Mouse (Mus musculus): Measurements from ENCODE around the gene Suco. TPM values are rescaled to one million over a fixed set of nuclear protein-coding genes. Genes with fewer than 3 reads are reported as not detected.

The Suco gene
- total and polyA plus RNA-seq, 3 experiments: 6.4 to 6.8 TPM; not detected in 1

DNA sequence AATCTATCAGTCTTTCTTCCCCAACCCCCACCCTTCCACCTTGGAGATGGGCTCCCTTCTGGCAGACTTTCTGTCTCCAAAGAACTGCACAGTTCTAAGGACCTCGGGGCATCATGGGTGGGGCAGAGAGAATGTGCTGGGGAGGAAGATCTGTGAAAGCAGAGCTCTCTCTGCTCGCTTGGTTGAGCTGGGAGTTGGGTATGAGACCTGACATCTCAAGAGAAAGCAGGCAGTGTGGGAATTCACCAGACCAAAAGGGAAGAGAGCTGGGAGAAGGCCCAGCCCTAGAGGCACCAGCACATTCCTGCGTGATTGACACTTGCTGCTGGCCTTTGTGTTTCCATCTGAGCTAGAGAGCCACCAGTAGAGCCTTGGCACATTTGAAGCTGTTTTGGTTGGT is 39.6 kb upstream of the Suco start:
- TF ChIP-seq JUND (IDR thresholded peaks at IDR 0.05; ENCODE audit: low read depth, low read length) (no peak), TAL1 (IDR thresholded peaks at IDR 0.05; ENCODE audit: low read length) (no peak), MXI1 (IDR thresholded peaks at IDR 0.05; ENCODE audit: low read depth, low read length) (no peak), TCF12 (IDR thresholded peaks at IDR 0.05; ENCODE audit: low read depth, low read length) (no peak)
- H3K79me2 ChIP-seq (ENCODE audit: control insufficient read depth, insufficient read depth, low read length, poor library complexity): no peaks in the 10 kb centered on the region
- no peaks in the 10 kb centered on the region for H3K36me3 ChIP-seq (ENCODE audit: control insufficient read depth in 1 of 2, insufficient read depth in 2 of 2, low read length in 2 of 2)
- H3K9ac ChIP-seq (ENCODE audit: control insufficient read depth, low read depth, low read length, poor library complexity, severe bottlenecking): no peak overlapping the region
- no peaks in the 10 kb centered on the region for H3K4me1 ChIP-seq (ENCODE audit: control insufficient read depth in 1 of 2, insufficient read depth in 2 of 2, low read length in 2 of 2)
- H3K9me3 ChIP-seq (replicated peaks; ENCODE audit: insufficient read depth, low read length): no peaks in the 10 kb centered on the region
- DNase-seq (ENCODE audit: low read depth, low spot score): no peak
- no peak overlapping the region for H3K4me3 ChIP-seq (ENCODE audit: control insufficient read depth in 1 of 2, insufficient read depth in 1 of 2, low read depth in 2 of 2, low read length in 2 of 2)
- peaks cover 3 to 6% of the 10 kb centered on the region in 2 experiments; a peak in 3 of 4 replicates for H3K27me3 ChIP-seq (ENCODE audit: control insufficient read depth in 1 of 2, insufficient read depth in 2 of 2, low read length in 2 of 2)
- no peak overlapping the region for H3K27ac ChIP-seq (ENCODE audit: control insufficient read depth, low read depth, low read length)

DNA sequence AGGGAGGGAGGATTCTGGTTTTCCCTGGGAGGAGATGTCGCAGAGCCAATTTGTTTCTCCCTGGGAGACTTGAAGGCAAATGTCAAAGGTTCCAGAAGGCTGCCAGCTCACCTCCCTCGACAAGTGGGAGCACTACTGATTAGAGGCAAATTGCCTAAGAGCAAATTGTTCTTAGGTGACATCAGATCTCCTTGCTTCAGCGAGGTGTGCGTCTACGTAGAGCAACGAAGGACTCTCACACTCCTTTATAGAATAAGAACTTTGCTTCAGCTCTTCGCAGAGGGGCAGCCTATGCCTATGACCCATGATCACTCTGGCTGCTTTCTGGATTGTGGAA is 37.1 kb upstream of the Suco start:
- Histone ChIP-seq H3K79me2 (ENCODE audit: control insufficient read depth, insufficient read depth, low read length, poor library complexity) (no peaks in the 10 kb centered on the region), H3K27ac (ENCODE audit: control insufficient read depth, low read depth, low read length) (no peak overlapping the region), H3K9ac (ENCODE audit: control insufficient read depth, low read depth, low read length, poor library complexity, severe bottlenecking) (no peak overlapping the region), H3K4me3 (ENCODE audit: control insufficient read depth in 1 of 2, insufficient read depth in 1 of 2, low read depth in 2 of 2, low read length in 2 of 2) (no peak overlapping the region), H3K4me1 (ENCODE audit: control insufficient read depth in 1 of 2, insufficient read depth in 2 of 2, low read length in 2 of 2) (no peaks in the 10 kb centered on the region), H3K9me3 (replicated peaks; ENCODE audit: insufficient read depth, low read length) (no peaks in the 10 kb centered on the region), H3K36me3 (ENCODE audit: control insufficient read depth in 1 of 2, insufficient read depth in 2 of 2, low read length in 2 of 2) (no peaks in the 10 kb centered on the region), H3K27me3 (ENCODE audit: control insufficient read depth in 1 of 2, insufficient read depth in 2 of 2, low read length in 2 of 2) (peaks cover 3 to 5% of the 10 kb centered on the region in 2 experiments; a peak in 3 of 4 replicates)
- TF ChIP-seq POLR2A (IDR thresholded peaks at IDR 0.05; ENCODE audit: control insufficient read depth in 1 of 2, insufficient read depth in 1 of 2, low read depth in 1 of 2, low read length in 2 of 2, poor library complexity in 1 of 2) (no peak), ETS1 (IDR thresholded peaks at IDR 0.05; ENCODE audit: low read depth, low read length) (no peak), RCOR1 (IDR thresholded peaks at IDR 0.05; ENCODE audit: low read depth, low read length) (no peak), CTCF (IDR thresholded peaks at IDR 0.05 in 2 of 3, conservative IDR thresholded peaks at IDR 0.05 in 1 of 3; ENCODE audit: control insufficient read depth in 1 of 3, insufficient read depth in 1 of 3, low read depth in 2 of 3, low read length in 3 of 3, poor library complexity in 1 of 3, severe bottlenecking in 1 of 3) (no peak), TBP (IDR thresholded peaks at IDR 0.05; ENCODE audit: low read depth, low read length) (no peak), USF2 (IDR thresholded peaks at IDR 0.05; ENCODE audit: borderline replicate concordance in 1 of 2, insufficient read depth in 1 of 2, low read depth in 1 of 2, low read length in 2 of 2) (no peak), UBTF (IDR thresholded peaks at IDR 0.05; ENCODE audit: borderline replicate concordance, insufficient read depth, low read depth, low read length) (no peak), GATA1 (IDR thresholded peaks at IDR 0.05; ENCODE audit: low read depth, low read length) (no peak), NELFE (IDR thresholded peaks at IDR 0.05; ENCODE audit: low read depth, low read length) (no peak), MAZ (IDR thresholded peaks at IDR 0.05; ENCODE audit: low read depth, low read length) (no peak), HCFC1 (IDR thresholded peaks at IDR 0.05; ENCODE audit: low read depth, low read length) (no peak), EP300 (IDR thresholded peaks at IDR 0.05; ENCODE audit: low read depth in 1 of 2, low read length in 2 of 2) (no peak), ZNF384 (IDR thresholded peaks at IDR 0.05; ENCODE audit: low read depth, low read length) (no peak), MXI1 (IDR thresholded peaks at IDR 0.05; ENCODE audit: low read depth, low read length) (no peak), MAFK (IDR thresholded peaks at IDR 0.05; ENCODE audit: borderline replicate concordance, low read depth, low read length) (no peak), ZC3H11A (IDR thresholded peaks at IDR 0.05; ENCODE audit: low read depth, low read length) (no peak), SMC3 (IDR thresholded peaks at IDR 0.05; ENCODE audit: low read depth, low read length) (no peak)
- no peak for DNase-seq (ENCODE audit: low read depth, low spot score)

Measured in MEL (cell line).